Mouse (Mus musculus) testis, adult 2 months (tissue): ENCODE measurements around the gene Smpdl3b. TPM values are rescaled to one million over a fixed set of nuclear protein-coding genes. Genes with fewer than 3 reads are reported as not detected.
A peak's percentile ranks its signal among the peaks of the same experiment; 100 is the strongest.

Source experiments
- H3K27ac ChIP-seq: fragments of 200-500 bp; 2 replicates; pipeline ENCODE4 v1.5.1; 2012; ENCODE audit warnings: low read depth, low read length; ENCODE audit not compliant: control insufficient read depth, insufficient read depth
- H3K27me3 ChIP-seq: fragments of 200-500 bp; 2 replicates; pipeline ENCODE4 v1.6.1; 2012; ENCODE audit warnings: mild to moderate bottlenecking, low read length, moderate library complexity; ENCODE audit not compliant: control insufficient read depth, insufficient read depth
- H3K36me3 ChIP-seq: fragments of 200-500 bp; 2 replicates; pipeline ENCODE4 v1.6.1; 2012; ENCODE audit warnings: mild to moderate bottlenecking, low read length; ENCODE audit not compliant: control insufficient read depth, insufficient read depth
- H3K4me1 ChIP-seq: fragments of 200-500 bp; 2 replicates; pipeline ENCODE4 v1.6.1; 2012; ENCODE audit warnings: low read length; ENCODE audit not compliant: control insufficient read depth, insufficient read depth
- H3K4me3 ChIP-seq: fragments of 200-500 bp; 2 replicates; pipeline ENCODE4 v1.5.1; 2012; ENCODE audit warnings: low read depth, mild to moderate bottlenecking, low read length, moderate library complexity, mixed read lengths; ENCODE audit not compliant: control insufficient read depth
- CTCF ChIP-seq: fragments of 200-500 bp; IDR thresholded peaks from 2 replicates; pipeline ENCODE4 v1.5.1; 2012; ENCODE audit warnings: low read depth, mild to moderate bottlenecking, inconsistent platforms, low read length, moderate library complexity; ENCODE audit not compliant: control insufficient read depth, insufficient read depth, insufficient replicate concordance
- POLR2A ChIP-seq: fragments of 200-500 bp; IDR thresholded peaks from 2 replicates; pipeline ENCODE4 v1.6.1; 2012; ENCODE audit warnings: low read depth, mild to moderate bottlenecking, inconsistent platforms, low read length, moderate library complexity; ENCODE audit not compliant: control insufficient read depth
- polyA plus RNA-seq: library from polyadenylated mRNA; depleted of rRNA; stranded (reverse); fragments of >200 nt; gene quantifications from 2 replicates; pipeline ENCODE4 v1.2.3, GENCODE M21; 2012

Gene Smpdl3b
- polyA plus RNA-seq, 1 experiment: 3.7 TPM

- peak; percentile 34; the same call in 1 of the 2 replicates for TF ChIP-seq CTCF
- peak; percentile 84 for TF ChIP-seq POLR2A
- Histone ChIP-seq H3K4me3 (peak within 1 kb of the TSS; percentile 96), H3K27me3 (no peaks in the 10 kb centered on the region), H3K36me3 (no peaks in the 10 kb centered on the region; the same call in 1 of the 2 replicates), H3K27ac (peak within 1 kb of the TSS; percentile 81), H3K4me1 (peaks cover 29% of the 10 kb centered on the region)
Observed at GRCm38 (mm10) chr4:132732148-132732684, 24.8 kb downstream of the Smpdl3b start, which contains the start of gene Xkr8. Xkr8 (minus strand) TSS chr4:132732546.

DNA sequence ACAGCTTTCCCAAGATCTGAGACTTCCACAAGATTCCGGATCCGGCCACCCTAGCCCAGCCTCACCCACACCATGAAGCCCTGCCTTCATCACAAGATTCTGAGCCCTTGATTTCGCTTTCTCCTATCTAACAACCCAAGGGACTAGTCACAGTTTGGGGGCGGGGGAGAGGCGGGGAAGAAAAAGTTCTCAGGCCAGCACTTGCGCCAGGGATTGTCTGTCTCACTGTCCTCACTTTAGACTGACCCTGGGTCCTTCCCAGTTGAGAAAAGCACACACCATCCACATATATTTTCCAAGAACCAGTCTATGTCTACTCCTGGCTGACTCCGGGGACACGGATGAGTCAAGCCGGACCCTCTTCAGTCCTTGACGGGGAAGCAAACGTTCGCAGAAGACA lies 25.4 kb downstream of the Smpdl3b start:
- Histone ChIP-seq H3K36me3 (no peaks in the 10 kb centered on the region; the same call in 1 of the 2 replicates), H3K4me1 (peaks cover 29% of the 10 kb centered on the region), H3K4me3 (peak overlapping the region; percentile 96), H3K27me3 (no peaks in the 10 kb centered on the region), H3K27ac (peak overlapping the region; percentile 81)
- TF ChIP-seq POLR2A (no peak), CTCF (no peak)

DNA sequence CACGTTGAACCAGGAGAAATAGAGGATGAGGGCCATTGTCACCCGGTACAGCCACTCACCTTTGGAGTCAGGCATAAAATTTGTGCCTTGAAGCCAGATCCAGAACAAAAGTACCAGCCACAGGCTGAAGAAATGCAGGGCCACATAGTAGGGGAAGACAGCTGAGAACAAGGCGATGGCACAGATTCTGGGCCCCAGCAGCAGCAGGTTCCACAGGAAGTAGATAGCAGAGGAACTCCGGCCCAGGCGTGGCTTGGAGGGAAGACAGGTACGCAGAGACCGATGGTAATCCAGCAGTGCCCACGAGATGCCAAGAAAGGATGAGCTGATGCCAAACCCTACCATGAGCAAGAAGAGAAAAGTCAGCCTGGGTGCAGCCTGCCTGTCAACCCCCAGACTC lies 28.8 kb downstream of the Smpdl3b start:
- TF ChIP-seq POLR2A (no peak), CTCF (no peak)
- Histone ChIP-seq H3K4me3 (no peak overlapping the region), H3K27ac (no peak overlapping the region), H3K4me1 (peaks cover 19% of the 10 kb centered on the region), H3K27me3 (no peaks in the 10 kb centered on the region), H3K36me3 (no peaks in the 10 kb centered on the region; the same call in 1 of the 2 replicates)

DNA sequence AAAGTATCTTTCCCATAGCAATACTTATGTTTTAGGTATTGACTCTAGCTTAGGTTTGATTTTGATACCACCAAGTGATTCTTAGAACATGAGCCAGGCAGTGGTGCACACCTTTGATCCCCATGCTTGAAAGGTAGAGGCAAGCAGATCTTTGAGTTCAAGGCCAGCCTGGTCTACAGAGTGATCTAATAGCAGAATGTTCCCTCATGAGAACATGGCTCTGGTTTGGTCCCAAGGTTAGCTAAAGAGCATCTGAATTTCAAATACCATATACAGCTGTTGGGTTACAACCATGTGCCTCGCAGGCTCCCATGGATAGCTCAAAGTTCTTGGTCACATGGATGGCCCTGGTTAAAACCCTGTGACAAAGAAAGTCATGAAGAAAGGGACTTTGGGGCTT lies 38.8 kb downstream of the Smpdl3b start:
- Histone ChIP-seq H3K27ac (no peak overlapping the region), H3K4me3 (no peak overlapping the region), H3K4me1 (no peaks in the 10 kb centered on the region), H3K27me3 (no peaks in the 10 kb centered on the region), H3K36me3 (no peaks in the 10 kb centered on the region; the same call in 1 of the 2 replicates)
- no peak for TF ChIP-seq POLR2A
- no peak for TF ChIP-seq CTCF

DNA sequence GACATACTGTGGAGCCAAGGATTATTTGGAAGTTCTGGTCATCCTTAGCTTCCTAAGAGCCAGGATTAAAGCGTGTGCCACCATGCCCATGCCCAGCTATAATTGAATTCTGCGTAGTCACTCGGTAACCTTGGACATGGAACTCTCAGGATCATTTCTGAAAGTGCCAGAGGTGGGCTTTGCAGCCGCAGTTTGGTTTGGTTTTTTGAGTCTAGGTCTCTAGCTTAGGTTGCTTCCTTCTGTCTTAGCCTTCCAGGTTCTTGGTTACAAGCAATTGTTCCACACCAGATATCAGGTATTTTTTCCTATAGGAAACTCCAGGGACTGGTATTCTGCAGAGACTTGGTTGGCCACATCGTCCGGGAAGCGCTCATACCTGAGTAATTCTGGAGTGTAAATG lies 43.9 kb downstream of the Smpdl3b start:
- Histone ChIP-seq H3K27me3 (no peaks in the 10 kb centered on the region), H3K4me3 (no peak overlapping the region), H3K27ac (no peak overlapping the region), H3K4me1 (no peaks in the 10 kb centered on the region), H3K36me3 (peaks cover 3% of the 10 kb centered on the region)
- no peak for TF ChIP-seq CTCF
- TF ChIP-seq POLR2A: no peak

GRCm38 (mm10) chr4:132706885-132707284 lies 50.2 kb downstream of the Smpdl3b start:
- H3K36me3 ChIP-seq: peaks cover 4% of the 10 kb centered on the region
- no peak for TF ChIP-seq CTCF
- no peak for TF ChIP-seq POLR2A
- H3K4me1 ChIP-seq: no peaks in the 10 kb centered on the region
- no peaks in the 10 kb centered on the region for H3K27me3 ChIP-seq
- H3K27ac ChIP-seq: no peak overlapping the region
- H3K4me3 ChIP-seq: no peak overlapping the region

GRCm38 (mm10) chr4:132702076-132702475 lies 55.0 kb downstream of the Smpdl3b start:
- peak overlapping the region; percentile 79 for H3K4me3 ChIP-seq
- no peaks in the 10 kb centered on the region for H3K27me3 ChIP-seq
- H3K27ac ChIP-seq: no peak overlapping the region
- TF ChIP-seq CTCF (no peak), POLR2A (no peak)
- peaks cover 3% of the 10 kb centered on the region for H3K36me3 ChIP-seq
- H3K4me1 ChIP-seq: no peaks in the 10 kb centered on the region
